23 mouse cellular contexts compared by ENCODE assay signal in genomic region chr4:45072261-45072973, GRCm38 (mm10). TPM values are rescaled to one million over a fixed set of nuclear protein-coding genes. Genes with fewer than 3 reads are reported as not detected.
A peak's percentile ranks its signal among the peaks of the same experiment; 100 is the strongest.
DNase-seq lines count a peak whose midpoint lies in the region; ATAC-seq and TF ChIP-seq lines count a peak whose summit lies in the region.
"Had no signal": no experiment of that assay in that cellular context is flagged by ENCODE, and none has a peak within 500 bp of the region (broad histone marks: within the 10 kb centered on the region; RNA-seq: fewer than 3 reads in every experiment).

No protein-coding gene starts in this region.

- no peak overlapping the region for H3K9ac ChIP-seq in kidney, embryonic 14.5 days (ENCODE audit: low read depth, low read length)
- H3K9ac ChIP-seq in kidney, postnatal 0 days (ENCODE audit: low read depth, low read length) = no peak overlapping the region
- no peak overlapping the region for H3K9ac ChIP-seq in intestine, postnatal 0 days (ENCODE audit: low read depth, low read length)
- H3K9ac ChIP-seq: embryonic facial prominence, embryonic 12.5 days; hindbrain, embryonic 13.5 days had no signal

- 0 out of 2 replicates have a peak, but pooled peaks cover 6% of the 10 kb centered on the region for H3K4me1 ChIP-seq in kidney, embryonic 14.5 days (ENCODE audit: control insufficient read depth, insufficient read depth, low read length)
- no peaks in the 10 kb centered on the region for H3K4me1 ChIP-seq in kidney, postnatal 0 days (replicated peaks; ENCODE audit: insufficient read depth, low read length)
- no peaks in the 10 kb centered on the region for H3K4me1 ChIP-seq in intestine, postnatal 0 days (replicated peaks; ENCODE audit: control insufficient read depth, insufficient read depth, low read length)

- no peak overlapping the region for H3K4me2 ChIP-seq in kidney, embryonic 14.5 days (replicated peaks; ENCODE audit: low read depth, low read length)
- no peak overlapping the region for H3K4me2 ChIP-seq in kidney, postnatal 0 days (ENCODE audit: low read length)
- no peak overlapping the region for H3K4me2 ChIP-seq in intestine, postnatal 0 days (replicated peaks; ENCODE audit: low read depth)
- H3K4me2 ChIP-seq: embryonic facial prominence, embryonic 12.5 days; hindbrain, embryonic 13.5 days; midbrain, embryonic 11.5 days had no signal

- H3K36me3 ChIP-seq in kidney, embryonic 14.5 days (ENCODE audit: control insufficient read depth, insufficient read depth, low read length) = no peaks in the 10 kb centered on the region
- H3K36me3 ChIP-seq in kidney, postnatal 0 days (ENCODE audit: insufficient read depth, low read length) = no peaks in the 10 kb centered on the region
- H3K36me3 ChIP-seq in intestine, postnatal 0 days (ENCODE audit: control insufficient read depth, insufficient read depth) = no peaks in the 10 kb centered on the region
- H3K36me3 ChIP-seq: embryonic facial prominence, embryonic 12.5 days; hindbrain, embryonic 13.5 days had no signal

- H3K27ac ChIP-seq in kidney, embryonic 14.5 days (ENCODE audit: low read depth, low read length) = no peak overlapping the region
- H3K27ac ChIP-seq in kidney, postnatal 0 days = peak overlapping the region; percentile 40; the same call in 1 of the 2 replicates
- H3K27ac ChIP-seq in intestine, postnatal 0 days (ENCODE audit: low read depth, low read length) = no peak overlapping the region
- H3K27ac ChIP-seq in left cerebral cortex, adult 2 months = no peak overlapping the region
- H3K27ac ChIP-seq: embryonic facial prominence, embryonic 12.5 days; hindbrain, embryonic 13.5 days had no signal

- WGBS in kidney, embryonic 14.5 days = 55% methylated on average over 15 of the region's 15 CpGs
- 54% methylated on average over 15 of the region's 15 CpGs for WGBS in kidney, postnatal 0 days
- WGBS in intestine, postnatal 0 days = 66% methylated on average over 15 of the region's 15 CpGs

- H3K9me3 ChIP-seq in kidney, embryonic 14.5 days (ENCODE audit: control insufficient read depth, low read length) = no peaks in the 10 kb centered on the region
- H3K9me3 ChIP-seq in kidney, postnatal 0 days (replicated peaks; ENCODE audit: low read length) = no peaks in the 10 kb centered on the region
- no peaks in the 10 kb centered on the region for H3K9me3 ChIP-seq in intestine, postnatal 0 days (ENCODE audit: control insufficient read depth)
- H3K9me3 ChIP-seq: embryonic facial prominence, embryonic 12.5 days; hindbrain, embryonic 13.5 days had no signal

- ATAC-seq in kidney, embryonic 14.5 days (ENCODE audit: low FRiP score, low TSS enrichment) = 0 out of 2 replicates have a peak, but pooled peaks have one; percentile 52
- ATAC-seq in kidney, postnatal 0 days (replicated peaks; ENCODE audit: low FRiP score, low read depth) = no peak; the same call in 1 of the 2 replicates
- no peak for ATAC-seq in intestine, postnatal 0 days
- ATAC-seq: activated CD4-positive, CD25-positive, alpha-beta regulatory T cell, adult 4 months; forebrain, embryonic 16.5 days had no signal

- no peak overlapping the region for H3K4me3 ChIP-seq in kidney, embryonic 14.5 days (ENCODE audit: low read length)
- H3K4me3 ChIP-seq in kidney, postnatal 0 days (replicated peaks; ENCODE audit: low read depth, low read length) = no peak overlapping the region
- no peak overlapping the region for H3K4me3 ChIP-seq in intestine, postnatal 0 days (ENCODE audit: low read depth, low read length)
- H3K4me3 ChIP-seq in left cerebral cortex, adult 2 months = no peak overlapping the region
- H3K4me3 ChIP-seq: embryonic facial prominence, embryonic 12.5 days; erythroblast, embryonic 14.5 days; hindbrain, embryonic 13.5 days had no signal

- no peaks in the 10 kb centered on the region for H3K27me3 ChIP-seq in kidney, embryonic 14.5 days (ENCODE audit: control insufficient read depth, insufficient read depth, low read length)
- H3K27me3 ChIP-seq in kidney, postnatal 0 days (ENCODE audit: insufficient read depth, low read length) = no peaks in the 10 kb centered on the region
- H3K27me3 ChIP-seq in intestine, postnatal 0 days (replicated peaks; ENCODE audit: control insufficient read depth, insufficient read depth, low read length) = no peaks in the 10 kb centered on the region
- H3K27me3 ChIP-seq: embryonic facial prominence, embryonic 12.5 days; hindbrain, embryonic 13.5 days had no signal

- TF ChIP-seq CTCF in kidney, postnatal 0 days (IDR thresholded peaks at IDR 0.05; ENCODE audit: low read depth) = no peak
- no peak for TF ChIP-seq CTCF in intestine, postnatal 0 days (IDR thresholded peaks at IDR 0.05; ENCODE audit: low read depth)
- TF ChIP-seq CTCF in left cerebral cortex, adult 2 months (IDR thresholded peaks at IDR 0.05) = no peak

- intact Hi-C loops in left cerebral cortex, adult 2 months (cut with DNase I) = no loop called here

- DNase-seq in kidney, adult 18-20 months = peak; percentile 22
- no peak for DNase-seq in kidney, postnatal 4 days
- peak; percentile 53 for DNase-seq in kidney, postnatal 0 days (ENCODE audit: low spot score)
- peak; percentile 19 for DNase-seq in mesoderm, embryonic 11.5 days (ENCODE audit: low read depth, low spot score)
- no peak for DNase-seq in left cerebral cortex, adult 2 months (ENCODE audit: extremely low spot score in 1 of 2, low spot score in 2 of 2)
- DNase-seq: adrenal gland, postnatal 10 days; cerebellum, adult 18-20 months; cerebellum, postnatal 14 days; gastrocnemius, postnatal 14 days; heart, adult 18-20 months; heart, postnatal 36 days; layer of hippocampus, adult 9-11 months; lung, adult 18-20 months; lung, postnatal 10 days; thymus, postnatal 14 days had no signal

RNA-seq across cellular contexts. Expression of gene Fbxo10, which starts 12.0 kb away (rescaled TPM):
- 5.3 and 11.9 TPM in 2 replicates for polyA plus RNA-seq in kidney, embryonic 14.5 days (2014; fragmentation: Nextera tagmentation; extraction: Ambion mirVana)
- polyA plus RNA-seq in kidney, postnatal 0 days (2015; fragmentation: Nextera tagmentation; extraction: Ambion mirVana) = 10.7 and 10.9 TPM in 2 replicates
- polyA plus RNA-seq in intestine, postnatal 0 days (2015; fragmentation: Nextera tagmentation; extraction: Ambion mirVana) = 2.4 and 2.6 TPM in 2 replicates
- total RNA-seq in left cerebral cortex, adult 2 months (2021) = 10 to 100 TPM; 33.1 to 34.8 TPM

RNA-seq across cellular contexts. Expression of gene Tomm5, which starts 35.5 kb away (rescaled TPM):
- 271 and 343 TPM in 2 replicates for polyA plus RNA-seq in kidney, embryonic 14.5 days (2014; fragmentation: Nextera tagmentation; extraction: Ambion mirVana)
- polyA plus RNA-seq in kidney, postnatal 0 days (2015; fragmentation: Nextera tagmentation; extraction: Ambion mirVana) = 313 and 347 TPM in 2 replicates
- polyA plus RNA-seq in intestine, postnatal 0 days (2015; fragmentation: Nextera tagmentation; extraction: Ambion mirVana) = 256 and 274 TPM in 2 replicates
- total RNA-seq in left cerebral cortex, adult 2 months (2021) = 10 to 100 TPM; 64.9 to 72.4 TPM

RNA-seq across cellular contexts. Expression of gene Polr1e, which starts 54.0 kb away (rescaled TPM):
- 52.4 and 56.2 TPM in 2 replicates for polyA plus RNA-seq in kidney, embryonic 14.5 days (2014; fragmentation: Nextera tagmentation; extraction: Ambion mirVana)
- polyA plus RNA-seq in kidney, postnatal 0 days (2015; fragmentation: Nextera tagmentation; extraction: Ambion mirVana) = 33.2 and 33.4 TPM in 2 replicates
- polyA plus RNA-seq in intestine, postnatal 0 days (2015; fragmentation: Nextera tagmentation; extraction: Ambion mirVana) = 11.4 and 13.7 TPM in 2 replicates
- total RNA-seq in left cerebral cortex, adult 2 months (2021) = 10 to 100 TPM; 10.1 to 10.3 TPM

Comparison
In these comparisons a context has a peak if more than half of its experiments do, and no peak if none do; other contexts are left out.
1. DNase-seq: peak in kidney, adult 18-20 months (single experiment), kidney, postnatal 0 days (single experiment) and mesoderm, embryonic 11.5 days (single experiment); none in kidney, postnatal 4 days (0 of 2) and left cerebral cortex, adult 2 months (0 of 2).